Mouse (Mus musculus) embryo, embryonic 10.5 days (tissue): ENCODE measurements around the gene Osm.

Experiments used
- DNase-seq: peaks from one replicate; pipeline ENCODE4 v3.0.0-alpha.2; 2015; ENCODE audit warnings: low spot score

The Osm gene

GRCm38 (mm10) chr11:4235665-4236545, at the start of gene Osm:
Osm (plus strand) TSS chr11:4236420.
- DNase-seq: no peak

GRCm38 (mm10) chr11:4186486-4187317, 49.5 kb upstream of the Osm start, which contains the start of gene Tbc1d10a:
Tbc1d10a (plus strand) TSS chr11:4186789.
- DNase-seq: peak; percentile 98

- no peak for DNase-seq
Measured at GRCm38 (mm10) chr11:4187318-4187700, 48.9 kb upstream of the Osm start.

- DNase-seq: no peak
Measured at GRCm38 (mm10) chr11:4189182-4189581, 47.0 kb upstream of the Osm start.

GRCm38 (mm10) chr11:4190677-4191076, 45.5 kb upstream of the Osm start:
- no peak for DNase-seq

GRCm38 (mm10) chr11:4192757-4193156, 43.5 kb upstream of the Osm start:
- no peak for DNase-seq

GRCm38 (mm10) chr11:4193420-4193819, 42.8 kb upstream of the Osm start:
- DNase-seq: no peak

- DNase-seq: no peak
Measured at GRCm38 (mm10) chr11:4195597-4196031, 40.6 kb upstream of the Osm start.

GRCm38 (mm10) chr11:4196636-4197035, 39.6 kb upstream of the Osm start:
- no peak for DNase-seq

GRCm38 (mm10) chr11:4197691-4198090, 38.5 kb upstream of the Osm start:
- DNase-seq: no peak

- DNase-seq: no peak
Measured at GRCm38 (mm10) chr11:4201981-4202700, 34.1 kb upstream of the Osm start.

GRCm38 (mm10) chr11:4202995-4203704, 33.1 kb upstream of the Osm start:
- DNase-seq: no peak

GRCm38 (mm10) chr11:4203705-4204074, 32.5 kb upstream of the Osm start:
- no peak for DNase-seq

GRCm38 (mm10) chr11:4205097-4205655, 31.0 kb upstream of the Osm start:
- no peak for DNase-seq

- DNase-seq: no peak
Measured at GRCm38 (mm10) chr11:4205951-4206350, 30.3 kb upstream of the Osm start.

GRCm38 (mm10) chr11:4206563-4206962, 29.7 kb upstream of the Osm start:
- no peak for DNase-seq

- no peak for DNase-seq
Measured at GRCm38 (mm10) chr11:4207655-4208054, 28.6 kb upstream of the Osm start.

GRCm38 (mm10) chr11:4209556-4209955, 26.7 kb upstream of the Osm start:
- no peak for DNase-seq

- DNase-seq: no peak
Measured at GRCm38 (mm10) chr11:4210786-4211185, 25.4 kb upstream of the Osm start.

- DNase-seq: no peak
Measured at GRCm38 (mm10) chr11:4213107-4213506, 23.1 kb upstream of the Osm start.

GRCm38 (mm10) chr11:4214572-4214971, 21.6 kb upstream of the Osm start:
- no peak for DNase-seq
